Mouse (Mus musculus) midbrain, embryonic 11.5 days (tissue): ENCODE data around the gene Impad1. TPM values are rescaled to one million over a fixed set of nuclear protein-coding genes. Genes with fewer than 3 reads are reported as not detected.
A peak's percentile ranks its signal among the peaks of the same experiment; 100 is the strongest.

Experiments used
- ATAC-seq: fragments of 200-750 bp; cut with Nextera tagmentation; 2 replicates; pipeline ENCODE4 v1.8.0; 2017; ENCODE audit warnings: moderate TSS enrichment, moderate library complexity; ENCODE audit not compliant: low FRiP score
- DNase-seq: peaks from one replicate; pipeline ENCODE4 v3.0.0; 2015; ENCODE audit warnings: low spot score; ENCODE audit errors: missing footprints
- H3K27ac ChIP-seq: fragments of 300-500 bp; sonication (generic); 2 replicates; pipeline ENCODE4 v1.5.1; 2014; ENCODE audit warnings: low read depth, low read length
- H3K27me3 ChIP-seq: fragments of 300-500 bp; sonication (generic); 2 replicates; pipeline ENCODE4 v1.6.1; 2014; ENCODE audit warnings: mild to moderate bottlenecking, low read length, moderate library complexity, mixed read lengths; ENCODE audit not compliant: control insufficient read depth, insufficient read depth
- H3K36me3 ChIP-seq: fragments of 300-500 bp; sonication (generic); 2 replicates; pipeline ENCODE4 v1.6.1; 2014; ENCODE audit warnings: mild to moderate bottlenecking, low read length, moderate library complexity, mixed read lengths; ENCODE audit not compliant: control insufficient read depth, insufficient read depth
- H3K4me1 ChIP-seq: fragments of 300-500 bp; sonication (generic); 2 replicates; pipeline ENCODE4 v1.6.1; 2014; ENCODE audit warnings: low read length; ENCODE audit not compliant: control insufficient read depth, insufficient read depth
- H3K4me2 ChIP-seq: fragments of 300-500 bp; sonication (generic); 2 replicates; pipeline ENCODE4 v1.6.1; 2014; ENCODE audit warnings: mild to moderate bottlenecking, moderate library complexity
- H3K4me3 ChIP-seq: fragments of 300-500 bp; sonication (generic); 2 replicates; pipeline ENCODE4 v1.5.1; 2014; ENCODE audit warnings: low read depth, low read length
- H3K9ac ChIP-seq: fragments of 300-500 bp; sonication (generic); 2 replicates; pipeline ENCODE4 v1.6.1; 2014; ENCODE audit warnings: low read length
- H3K9me3 ChIP-seq: fragments of 300-500 bp; sonication (generic); 2 replicates; pipeline ENCODE4 v1.6.1; 2016; ENCODE audit warnings: low read length; ENCODE audit not compliant: control insufficient read depth
- WGBS: fragments of 180-500 bp; shearing (Covaris S2); extraction: QIAGEN DNeasy Blood & Tissue Kit; methylation state at CpG from one replicate; pipeline ENCODE4 v1.1.7; 2014; 5-methylcytosine and 5-hydroxymethylcytosine counted together
- polyA plus RNA-seq: library from polyadenylated mRNA; unstranded; fragments of >200 nt; fragmentation: Nextera tagmentation; extraction: Ambion mirVana; gene quantifications from 2 replicates; pipeline ENCODE4 v1.2.1, GENCODE M21; 2014

The Impad1 gene
- polyA plus RNA-seq, result 48.2 and 49.1 TPM in 2 replicates

DNA sequence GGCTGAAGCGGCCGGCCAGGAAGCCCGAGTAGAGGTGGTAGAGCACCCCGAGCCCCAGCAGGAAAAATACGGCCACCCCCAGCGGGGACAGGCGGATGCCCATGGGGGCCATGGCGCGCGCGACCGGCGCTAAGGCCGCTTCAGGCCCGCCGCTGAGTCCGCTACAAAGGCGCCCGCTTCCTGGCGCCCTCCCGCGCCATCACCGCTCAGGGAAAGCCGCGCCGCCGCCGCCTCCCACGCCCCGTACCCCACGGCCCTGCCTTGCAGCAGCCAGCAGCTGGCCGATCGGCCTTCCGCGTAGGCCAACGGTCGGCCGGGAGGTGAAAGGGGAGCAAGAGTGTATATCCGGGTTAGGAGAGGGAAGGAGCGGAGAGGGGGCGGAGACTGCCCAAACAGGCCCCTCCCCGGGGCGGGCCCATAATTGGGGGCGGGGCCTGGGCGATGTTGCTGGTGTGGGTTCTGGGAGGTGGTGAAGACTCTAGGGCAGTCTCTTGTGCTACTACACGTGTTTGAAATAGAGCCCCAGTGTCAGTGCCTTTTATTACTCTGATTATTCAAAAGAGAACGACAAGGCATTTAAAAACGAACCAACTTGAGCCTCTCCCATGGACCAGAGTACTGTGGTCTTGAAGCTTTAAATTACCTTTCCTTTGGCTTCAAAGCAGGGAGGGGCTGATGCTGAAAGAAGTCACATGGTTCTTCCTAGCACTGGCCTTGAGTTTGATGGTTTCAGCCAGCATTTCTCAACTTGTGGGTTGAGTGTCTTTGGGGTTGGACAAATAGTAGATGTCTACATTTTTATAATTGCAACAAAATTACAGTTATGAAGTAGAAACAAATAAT is at the start of gene Impad1:
TSS of gene Impad1 (minus strand) at position 364 of the 843 bp plus-strand sequence.
- 2% methylated on average over 43 of the region's 48 CpGs for WGBS
- Histone ChIP-seq H3K36me3 (0 out of 2 replicates have a peak, but pooled peaks cover 2% of the 10 kb centered on the region), H3K27ac (peak within 1 kb of the TSS; percentile 77), H3K4me2 (peak within 1 kb of the TSS; percentile 61), H3K4me3 (peak within 1 kb of the TSS; percentile 95), H3K27me3 (no peaks in the 10 kb centered on the region), H3K9me3 (no peaks in the 10 kb centered on the region), H3K9ac (peak within 1 kb of the TSS; percentile 95), H3K4me1 (peaks cover 4% of the 10 kb centered on the region; the same call in 1 of the 2 replicates)
- peak; percentile 99 for DNase-seq
- ATAC-seq, result peak; percentile 97

GRCm38 (mm10) chr4:4840145-4840544 is 47.0 kb upstream of the Impad1 start:
- DNase-seq (no peak), ATAC-seq (no peak)
- Histone ChIP-seq H3K9me3 (no peaks in the 10 kb centered on the region), H3K4me1 (no peaks in the 10 kb centered on the region), H3K27me3 (no peaks in the 10 kb centered on the region), H3K27ac (no peak overlapping the region), H3K36me3 (no peaks in the 10 kb centered on the region), H3K9ac (no peak overlapping the region), H3K4me2 (no peak overlapping the region), H3K4me3 (no peak overlapping the region)
- WGBS, result 60% methylated on average over 1 of the region's 1 CpGs

DNA sequence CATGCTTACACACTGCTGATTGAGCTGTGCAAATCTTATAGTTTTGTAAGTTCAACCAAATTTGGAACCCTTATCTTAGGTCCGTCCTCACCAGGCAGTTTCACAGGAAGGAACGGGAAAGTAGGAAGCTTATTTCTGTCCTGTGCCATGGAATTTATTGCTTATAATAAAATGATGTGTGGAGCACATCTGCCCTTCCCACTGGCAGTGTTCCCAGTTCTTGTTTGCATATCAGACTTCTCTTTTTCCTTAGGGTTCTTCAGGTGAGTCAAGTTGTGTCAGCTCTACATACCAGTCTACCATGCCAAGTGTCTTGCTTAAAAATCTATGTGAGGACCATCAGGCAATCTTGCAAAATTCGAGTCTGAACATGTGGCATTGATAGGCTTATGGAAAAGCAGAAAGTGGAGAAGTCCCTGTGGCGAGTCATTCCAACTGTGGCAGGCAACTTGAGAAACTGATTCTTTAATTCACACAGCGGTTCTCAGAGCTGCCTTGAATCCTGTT is 40.7 kb upstream of the Impad1 start:
- Histone ChIP-seq H3K4me1 (no peaks in the 10 kb centered on the region), H3K27ac (no peak overlapping the region), H3K4me3 (no peak overlapping the region), H3K36me3 (no peaks in the 10 kb centered on the region), H3K27me3 (no peaks in the 10 kb centered on the region), H3K9me3 (no peaks in the 10 kb centered on the region), H3K9ac (no peak overlapping the region), H3K4me2 (no peak overlapping the region)
- WGBS, result 78% methylated on average over 5 of the region's 5 CpGs
- DNase-seq (no peak), ATAC-seq (no peak)

DNA sequence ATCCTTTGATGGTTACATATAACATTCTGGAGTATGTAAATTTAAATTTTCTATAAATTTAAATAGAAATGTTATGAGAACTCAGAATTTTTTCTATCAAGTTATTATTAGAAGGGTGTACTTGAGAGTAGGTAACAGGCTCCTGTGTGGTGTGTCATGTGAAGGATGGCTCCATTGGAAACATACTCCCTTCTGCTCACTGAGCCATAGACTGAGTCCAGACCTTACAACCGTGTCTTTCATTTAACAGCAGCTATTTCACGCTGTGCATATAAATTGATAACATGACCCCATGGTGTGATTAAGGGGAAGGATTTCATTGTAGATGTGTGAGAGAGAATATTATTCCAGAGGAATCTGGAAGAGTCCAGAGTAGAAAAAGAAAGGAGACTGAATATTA is 35.0 kb upstream of the Impad1 start:
- ATAC-seq, result no peak
- Histone ChIP-seq H3K27me3 (no peaks in the 10 kb centered on the region), H3K27ac (no peak overlapping the region), H3K4me3 (no peak overlapping the region), H3K9me3 (no peaks in the 10 kb centered on the region), H3K4me2 (no peak overlapping the region), H3K4me1 (no peaks in the 10 kb centered on the region), H3K36me3 (no peaks in the 10 kb centered on the region), H3K9ac (no peak overlapping the region)
- no peak for DNase-seq
- 51% methylated on average over 2 of the region's 2 CpGs for WGBS

DNA sequence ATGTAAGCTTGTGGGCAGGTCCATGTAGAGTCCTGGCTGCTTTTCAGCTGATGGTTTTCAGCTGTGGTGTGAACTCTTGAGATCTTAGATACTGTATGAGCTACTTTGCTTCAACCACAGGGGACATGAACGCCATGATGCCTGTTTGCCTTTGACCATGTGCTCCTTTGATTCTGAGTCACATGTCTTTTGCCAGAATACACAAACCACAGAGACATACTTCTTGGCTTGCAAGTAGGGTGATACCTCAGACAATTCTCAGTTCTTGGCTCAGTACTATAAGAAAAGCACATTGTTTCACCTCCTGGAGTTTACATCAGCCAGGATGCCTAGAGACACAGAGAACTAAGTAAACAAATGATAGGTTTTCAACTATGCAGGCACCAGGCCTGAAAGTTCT is 29.0 kb upstream of the Impad1 start:
- 83% methylated on average over 1 of the region's 1 CpGs for WGBS
- Histone ChIP-seq H3K9ac (no peak overlapping the region), H3K4me3 (no peak overlapping the region), H3K36me3 (no peaks in the 10 kb centered on the region), H3K27ac (no peak overlapping the region), H3K9me3 (no peaks in the 10 kb centered on the region), H3K4me2 (no peak overlapping the region), H3K4me1 (no peaks in the 10 kb centered on the region), H3K27me3 (no peaks in the 10 kb centered on the region)
- ATAC-seq, result no peak
- no peak for DNase-seq

GRCm38 (mm10) chr4:4792141-4792991 is 789 bp downstream of the Impad1 start:
- no peaks in the 10 kb centered on the region for H3K27me3 ChIP-seq
- peak overlapping the region; percentile 95 for H3K9ac ChIP-seq
- peak overlapping the region; percentile 95 for H3K4me3 ChIP-seq
- 0 out of 2 replicates have a peak, but pooled peaks cover 2% of the 10 kb centered on the region for H3K36me3 ChIP-seq
- DNase-seq, result peak; percentile 93
- WGBS, result 2% methylated on average over 61 of the region's 61 CpGs
- ATAC-seq, result peak; percentile 79
- peaks cover 4% of the 10 kb centered on the region; the same call in 1 of the 2 replicates for H3K4me1 ChIP-seq
- H3K9me3 ChIP-seq, result no peaks in the 10 kb centered on the region
- peak overlapping the region; percentile 61 for H3K4me2 ChIP-seq
- H3K27ac ChIP-seq, result peak overlapping the region; percentile 77

DNA sequence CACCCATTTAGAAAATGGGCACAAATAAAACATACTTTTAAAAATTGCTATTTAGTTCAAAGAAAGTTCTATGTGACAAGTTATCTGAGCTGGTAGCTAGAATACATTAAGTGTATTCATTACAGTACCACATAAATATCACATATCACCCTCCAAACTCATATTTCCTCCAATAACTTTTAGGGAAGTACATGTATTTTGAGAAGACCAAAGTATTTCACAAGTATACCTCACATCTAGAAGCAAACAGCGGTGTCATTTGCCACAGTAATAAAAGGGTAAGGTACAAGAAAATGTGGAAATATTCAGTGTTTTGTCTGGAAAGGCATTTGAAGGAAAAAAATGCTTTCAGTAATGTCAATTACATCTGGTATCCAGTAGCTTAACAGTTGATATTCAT is 2.0 kb downstream of the Impad1 start:
- no peak for DNase-seq
- WGBS, result 96% methylated on average over 1 of the region's 1 CpGs
- Histone ChIP-seq H3K4me1 (peaks cover 4% of the 10 kb centered on the region; the same call in 1 of the 2 replicates), H3K9me3 (no peaks in the 10 kb centered on the region), H3K27me3 (no peaks in the 10 kb centered on the region), H3K4me2 (peak overlapping the region; percentile 61), H3K9ac (no peak overlapping the region), H3K27ac (no peak overlapping the region), H3K4me3 (peak overlapping the region; percentile 95; the same call in 1 of the 2 replicates), H3K36me3 (0 out of 2 replicates have a peak, but pooled peaks cover 2% of the 10 kb centered on the region)
- no peak for ATAC-seq

DNA sequence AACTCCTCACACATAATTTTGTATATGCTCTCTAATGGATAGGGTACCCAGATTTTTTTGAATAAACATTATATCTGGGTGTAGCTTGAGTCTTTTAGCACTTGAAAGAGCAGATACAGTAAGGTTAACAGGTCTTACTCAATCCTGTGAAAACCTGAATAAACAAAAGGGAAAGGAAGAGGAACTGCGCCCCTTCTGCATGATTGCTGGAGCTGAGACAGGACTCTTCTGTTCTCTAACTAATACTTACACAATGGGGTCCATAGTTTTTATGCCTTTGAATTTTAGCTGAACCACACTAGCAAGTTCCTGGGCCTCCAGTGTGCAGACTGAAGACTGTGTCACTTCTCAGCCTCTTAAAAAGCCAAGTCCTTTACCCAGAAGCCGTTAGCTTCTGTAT is 8.0 kb downstream of the Impad1 start:
- Histone ChIP-seq H3K4me2 (no peak overlapping the region), H3K9me3 (peaks cover 8% of the 10 kb centered on the region; the same call in 1 of the 2 replicates)

More for the DNA sequence above, 8.0 kb downstream of the Impad1 start:
- no peak overlapping the region for H3K9ac ChIP-seq
- no peaks in the 10 kb centered on the region for H3K27me3 ChIP-seq
- DNase-seq (no peak), ATAC-seq (no peak)
- no peak overlapping the region for H3K4me3 ChIP-seq
- H3K36me3 ChIP-seq, result 0 out of 2 replicates have a peak, but pooled peaks cover 2% of the 10 kb centered on the region
- no peaks in the 10 kb centered on the region for H3K4me1 ChIP-seq
- H3K27ac ChIP-seq, result no peak overlapping the region
- WGBS, result 89% methylated on average over 2 of the region's 2 CpGs
